Mouse (Mus musculus) thymus, adult 2 months (tissue): Measurements from ENCODE around the gene Gm4737. TPM values are rescaled to one million over a fixed set of nuclear protein-coding genes. Genes with fewer than 3 reads are reported as not detected.
A peak's percentile ranks its signal among the peaks of the same experiment; 100 is the strongest.

Experiments used
- DNase-seq: peaks from one replicate; pipeline ENCODE4 v3.0.0; 2021
- H3K27ac ChIP-seq: fragments of 200-500 bp; 2 replicates; pipeline ENCODE4 v1.5.1; 2012; ENCODE audit warnings: low read length, control low read depth; ENCODE audit not compliant: control insufficient read depth, insufficient read depth
- H3K27me3 ChIP-seq: fragments of 200-500 bp; 2 replicates; pipeline ENCODE4 v1.6.1; 2012; ENCODE audit warnings: mild to moderate bottlenecking, low read length, moderate library complexity, mixed read lengths; ENCODE audit not compliant: control insufficient read depth, insufficient read depth
- H3K36me3 ChIP-seq: fragments of 200-500 bp; 2 replicates; pipeline ENCODE4 v1.6.1; 2012; ENCODE audit warnings: mild to moderate bottlenecking, low read length, moderate library complexity; ENCODE audit not compliant: control insufficient read depth, insufficient read depth
- H3K4me1 ChIP-seq: fragments of 200-500 bp; replicated peaks from 2 replicates; pipeline ENCODE4 v1.6.1; 2012; ENCODE audit warnings: low read length; ENCODE audit not compliant: control insufficient read depth, insufficient read depth
- H3K4me3 ChIP-seq: fragments of 200-500 bp; 2 replicates; pipeline ENCODE4 v1.5.1; 2012; ENCODE audit warnings: mild to moderate bottlenecking, low read length, control low read depth, moderate library complexity; ENCODE audit not compliant: control insufficient read depth, insufficient read depth
- CTCF ChIP-seq: fragments of 200-500 bp; IDR thresholded peaks from 2 replicates; pipeline ENCODE4 v1.5.1; 2012; ENCODE audit warnings: mild to moderate bottlenecking, control low read depth, low read length, moderate library complexity, borderline replicate concordance; ENCODE audit not compliant: control insufficient read depth, poor library complexity, insufficient read depth; ENCODE audit errors: extremely low read depth
- POLR2A ChIP-seq: fragments of 200-500 bp; IDR thresholded peaks from 2 replicates; pipeline ENCODE4 v1.6.1; 2012; ENCODE audit warnings: mild to moderate bottlenecking, low read length, control low read depth, moderate library complexity; ENCODE audit not compliant: control insufficient read depth, poor library complexity, insufficient read depth; ENCODE audit errors: extremely low read depth
- WGBS: fragments of 180-500 bp; shearing (Covaris S2); methylation state at CpG from one replicate; pipeline ENCODE4 v1.1.7; 2018; 5-methylcytosine and 5-hydroxymethylcytosine counted together
- polyA plus RNA-seq: library from polyadenylated mRNA; depleted of rRNA; stranded (reverse); fragments of >200 nt; gene quantifications from 2 replicates; pipeline ENCODE4 v1.2.3, GENCODE M21; 2012; rRNA removed

The Gm4737 gene
- polyA plus RNA-seq, 1 experiment, result 24.6 TPM

DNA sequence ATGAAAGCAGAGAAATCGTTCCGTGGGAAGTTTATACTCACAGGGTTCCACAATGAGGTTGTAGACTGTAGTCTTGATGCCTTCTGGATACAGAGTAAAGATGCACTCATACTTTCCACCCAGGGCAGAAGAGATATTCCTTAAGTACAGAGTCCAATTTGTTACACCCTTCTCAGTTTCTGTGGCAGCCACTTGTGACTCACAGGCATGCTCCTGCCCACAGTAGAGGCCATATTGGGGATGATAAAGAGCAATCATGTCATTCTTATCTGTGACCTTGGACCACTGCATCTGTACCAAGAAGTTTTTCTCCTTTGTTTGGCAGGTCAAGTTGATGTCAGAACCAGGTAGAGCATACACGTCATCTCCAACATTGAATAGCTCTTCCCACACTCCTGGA, 37.2 kb downstream of the Gm4737 start:
- peaks cover 10% of the 10 kb centered on the region for H3K4me1 ChIP-seq
- no peak for DNase-seq
- whole genome bisulfite sequencing, result 86% methylated on average over 3 of the region's 3 CpGs
- H3K27ac ChIP-seq, result no peak overlapping the region; the same call in 1 of the 2 replicates
- TF ChIP-seq POLR2A (no peak), CTCF (no peak)
- H3K4me3 ChIP-seq, result no peak overlapping the region
- peaks cover 6% of the 10 kb centered on the region for H3K36me3 ChIP-seq
- H3K27me3 ChIP-seq, result no peaks in the 10 kb centered on the region

DNA sequence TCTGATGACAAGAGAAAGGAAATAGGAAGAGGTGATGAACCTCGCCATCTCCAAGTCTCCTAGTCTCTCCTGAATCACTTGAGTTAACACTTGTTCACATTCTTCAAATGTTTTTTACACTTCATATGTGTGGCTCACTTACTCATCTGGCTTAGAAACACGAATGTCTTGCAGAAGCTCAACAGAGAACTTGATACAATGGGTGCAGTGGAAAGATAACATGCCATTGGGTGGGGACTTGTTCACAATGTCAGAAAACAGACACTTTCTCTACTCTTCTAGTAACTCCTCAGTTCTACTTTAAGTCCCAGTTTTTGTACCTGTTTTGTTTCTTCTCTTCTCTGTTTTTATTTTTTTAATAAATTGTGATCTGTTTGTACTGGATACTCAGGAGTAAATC, 40.1 kb downstream of the Gm4737 start:
- WGBS, result 90% methylated on average over 2 of the region's 2 CpGs
- Histone ChIP-seq H3K4me3 (no peak overlapping the region), H3K27ac (no peak overlapping the region), H3K4me1 (peaks cover 9% of the 10 kb centered on the region), H3K27me3 (no peaks in the 10 kb centered on the region), H3K36me3 (peaks cover 10% of the 10 kb centered on the region)
- TF ChIP-seq CTCF, result no peak
- TF ChIP-seq POLR2A, result no peak
- no peak for DNase-seq

DNA sequence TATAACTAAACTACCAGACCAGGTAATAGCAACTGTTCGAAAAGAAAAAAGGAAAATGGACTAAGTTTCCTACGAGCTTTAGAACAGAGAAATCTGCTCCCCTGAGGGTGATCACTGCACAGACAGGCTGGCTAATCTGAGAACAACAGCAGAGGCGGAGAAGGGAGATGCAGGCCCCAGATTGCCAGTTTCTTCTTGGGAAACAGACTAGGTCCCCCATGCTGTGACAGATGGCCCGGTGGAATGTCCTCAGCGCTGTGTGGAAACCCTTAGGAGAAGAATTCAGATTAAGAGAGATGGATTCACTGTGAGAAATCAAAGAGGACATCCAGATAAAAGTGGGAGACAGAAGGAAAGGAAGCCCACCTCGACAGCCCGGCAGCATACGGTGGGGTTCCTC, 45.3 kb downstream of the Gm4737 start:
- DNase-seq, result no peak
- H3K27ac ChIP-seq, result peak overlapping the region; percentile 66; the same call in 1 of the 2 replicates
- TF ChIP-seq CTCF (no peak), POLR2A (no peak)
- H3K36me3 ChIP-seq, result peaks cover 14% of the 10 kb centered on the region
- H3K4me1 ChIP-seq, result peaks cover 17% of the 10 kb centered on the region
- H3K27me3 ChIP-seq, result no peaks in the 10 kb centered on the region
- no peak overlapping the region for H3K4me3 ChIP-seq
- WGBS, result 88% methylated on average over 8 of the region's 8 CpGs

DNA sequence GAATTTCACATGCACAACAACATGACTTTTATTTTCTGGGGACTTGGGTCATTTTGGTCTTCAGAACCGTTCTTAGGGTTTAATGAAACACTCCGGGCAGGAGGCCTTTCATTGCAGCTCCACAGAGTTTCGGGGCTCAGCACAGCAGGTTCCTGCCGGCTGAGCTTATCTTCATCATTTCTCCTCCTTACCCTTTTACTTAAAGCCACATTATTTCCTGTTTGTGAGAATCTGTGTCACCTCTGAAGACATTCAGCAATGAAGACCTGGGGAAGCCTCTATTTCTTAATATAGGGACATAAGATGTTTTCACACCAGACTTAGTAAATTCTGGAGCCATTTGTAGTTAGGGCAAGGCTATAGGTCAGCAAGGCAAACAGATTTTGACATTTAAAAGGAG, 47.4 kb downstream of the Gm4737 start:
- Histone ChIP-seq H3K4me3 (no peak overlapping the region), H3K4me1 (peaks cover 24% of the 10 kb centered on the region), H3K27ac (peak overlapping the region; percentile 95), H3K27me3 (no peaks in the 10 kb centered on the region), H3K36me3 (peaks cover 14% of the 10 kb centered on the region)
- WGBS, result 2% methylated on average over 4 of the region's 4 CpGs
- no peak for DNase-seq
- TF ChIP-seq POLR2A, result no peak

DNA sequence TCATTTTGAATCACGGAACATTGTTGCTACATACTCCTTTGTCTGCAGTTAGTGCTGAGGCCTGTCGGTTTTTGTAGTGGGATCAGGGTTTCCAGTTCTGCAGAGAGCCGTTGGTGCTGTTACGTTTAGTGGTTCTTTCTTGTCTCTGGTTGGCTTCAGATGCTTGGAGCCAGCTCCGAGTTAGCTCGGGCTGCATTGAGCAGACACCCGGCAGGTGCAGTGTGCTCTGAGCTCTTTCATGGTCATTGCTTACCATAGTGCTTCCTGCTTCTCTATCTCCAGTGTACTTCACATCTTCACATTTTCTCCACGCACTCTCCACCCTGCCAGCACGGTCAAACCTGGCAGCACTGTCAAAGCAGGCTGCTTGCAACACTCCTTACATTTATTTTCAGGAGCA, 50.4 kb downstream of the Gm4737 start:
- Histone ChIP-seq H3K4me3 (no peak overlapping the region), H3K27me3 (no peaks in the 10 kb centered on the region), H3K4me1 (peaks cover 23% of the 10 kb centered on the region), H3K27ac (peak overlapping the region; percentile 97), H3K36me3 (peaks cover 10% of the 10 kb centered on the region)
- WGBS, result 6% methylated on average over 9 of the region's 9 CpGs
- TF ChIP-seq POLR2A, result 0 out of 2 replicates have a peak, but pooled peaks have one; percentile 58
- no peak for TF ChIP-seq CTCF
- peak; percentile 55 for DNase-seq

Other genes starting within 250 kb of the Gm4737 start
- 0.94 and 1.8 TPM in 2 replicates for gene Phldb2, start 201.5 kb downstream of the Gm4737 start, polyA plus RNA-seq
- gene Plcxd2, start 144.9 kb downstream of the Gm4737 start, polyA plus RNA-seq, result 13.8 and 16.2 TPM in 2 replicates
- 39.6 and 47.6 TPM in 2 replicates for gene Cd96, start 34.8 kb downstream of the Gm4737 start, polyA plus RNA-seq